Mouse (Mus musculus) retina, postnatal 7 days (tissue): ENCODE measurements around the gene Pla2g7.

ENCODE experiments used
- DNase-seq: peaks from one replicate; pipeline ENCODE4 v3.0.0-alpha.2; 2012; ENCODE audit warnings: low read depth, low spot score

The Pla2g7 gene

DNA sequence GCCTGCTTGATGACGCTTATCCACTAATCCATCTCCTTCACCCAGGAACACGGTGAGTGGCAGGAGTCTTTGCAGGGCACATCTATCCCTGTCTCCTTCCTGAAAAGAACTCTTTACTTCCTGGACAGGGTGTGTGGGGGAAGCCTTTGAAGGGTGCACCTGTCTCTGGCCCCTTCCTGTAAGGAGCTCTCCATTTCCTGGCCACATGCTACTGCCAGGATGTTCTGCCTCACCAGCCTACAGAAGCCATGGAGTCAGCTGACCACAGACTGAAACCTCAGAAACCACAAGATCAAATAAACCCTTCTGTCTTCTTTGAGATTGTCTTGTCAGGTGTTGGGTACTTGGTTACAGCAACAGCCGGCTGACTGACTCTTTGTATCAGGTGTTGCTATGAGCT, 77.2 kb downstream of the Pla2g7 start:
- no peak for DNase-seq

DNA sequence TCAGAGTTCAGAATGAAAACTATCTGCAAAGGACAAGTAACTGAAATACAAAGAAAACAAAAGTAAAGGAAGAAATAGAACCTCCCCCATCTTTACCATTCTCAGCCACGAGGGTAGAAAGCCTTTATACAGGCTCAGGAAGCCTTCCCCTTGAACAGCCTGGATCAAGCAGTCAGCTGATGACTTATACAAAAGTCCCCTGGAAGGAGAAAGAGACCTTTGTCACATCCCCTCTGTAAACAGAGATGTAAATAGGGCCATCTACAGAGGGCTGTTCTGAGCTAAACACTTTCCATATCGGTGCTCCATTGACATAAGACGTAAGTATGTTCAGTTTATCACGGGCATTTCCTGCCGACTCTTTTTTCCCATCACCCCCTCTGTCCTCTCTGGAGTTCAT, 79.0 kb downstream of the Pla2g7 start:
- DNase-seq = no peak

DNA sequence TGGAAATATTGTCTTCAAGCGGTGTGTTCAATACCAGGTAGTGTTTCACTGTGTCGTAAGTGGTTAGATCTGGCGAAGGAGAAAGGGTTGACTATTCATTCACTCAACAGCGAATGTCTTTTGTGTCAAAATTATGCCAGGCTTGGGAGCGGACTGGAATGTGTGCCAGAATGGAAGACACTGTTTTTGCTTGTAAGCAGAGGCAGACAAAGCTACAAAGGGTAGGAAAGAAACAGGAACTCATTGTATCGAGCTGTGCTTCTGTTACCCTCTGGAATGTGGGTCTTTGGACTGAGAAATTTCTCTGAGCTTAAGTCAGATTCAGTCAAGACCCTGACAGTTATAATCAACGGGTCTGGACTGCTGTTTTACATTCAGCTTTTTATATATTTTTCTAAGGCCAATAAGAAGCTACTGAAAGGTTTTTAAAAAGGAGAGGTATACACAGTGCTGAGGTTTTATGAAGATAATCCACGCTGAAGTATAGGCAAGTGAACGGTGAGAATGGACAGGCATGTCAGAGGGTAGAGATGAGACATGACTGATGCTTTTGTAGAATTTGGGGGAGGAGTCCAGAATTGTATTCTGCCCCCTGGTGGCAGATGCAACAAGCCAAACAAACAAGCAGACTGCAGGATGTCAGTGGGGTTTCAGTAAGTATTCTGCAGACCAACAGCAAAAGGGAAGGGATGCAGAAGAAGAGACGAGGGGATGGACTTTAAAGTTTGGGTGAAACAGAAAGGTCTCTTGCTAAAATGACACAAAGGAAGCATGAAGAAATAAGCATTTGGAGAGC, 81.9 kb downstream of the Pla2g7 start:
- DNase-seq = no peak

DNA sequence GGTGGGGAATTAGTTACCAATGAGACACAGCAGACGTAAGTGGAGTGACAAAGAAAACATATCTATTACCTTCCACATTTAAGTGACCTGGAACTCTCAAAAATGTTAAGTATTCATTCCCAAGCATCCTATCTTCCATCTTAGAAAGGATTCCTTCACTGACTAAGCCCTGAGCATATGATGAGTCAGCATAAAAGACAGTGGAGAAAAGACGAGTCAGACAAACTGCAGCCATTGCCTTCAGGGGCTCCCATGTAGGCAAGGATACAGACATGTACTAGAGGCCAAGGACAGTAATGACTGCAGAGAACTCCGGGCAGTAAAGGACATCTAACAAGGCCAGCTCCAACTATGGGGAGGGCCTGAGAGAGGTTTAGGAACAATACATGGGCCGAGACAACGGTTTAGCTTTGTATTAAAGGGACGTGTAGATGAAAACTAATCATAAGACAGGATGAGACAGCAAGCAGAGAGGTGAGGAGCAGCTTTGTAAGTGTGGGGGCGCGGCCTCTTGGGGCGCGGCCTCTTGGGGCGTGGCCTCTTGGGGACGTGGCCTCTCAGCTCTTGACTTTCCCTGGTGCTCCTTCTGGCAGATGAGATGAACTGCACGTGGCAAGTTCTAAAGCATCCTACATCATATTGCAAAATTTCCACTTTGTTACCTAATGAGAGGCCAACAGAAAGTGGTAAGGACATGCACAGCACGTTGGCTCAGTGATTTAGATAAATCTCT, 83.6 kb downstream of the Pla2g7 start:
- DNase-seq = no peak
